In genomic region chr12:110797842-110798431, GRCm38 (mm10) we compare ENCODE assay signal across 9 mouse cellular contexts. TPM values are rescaled to one million over a fixed set of nuclear protein-coding genes. Genes with fewer than 3 reads are reported as not detected.
DNase-seq lines count a peak whose midpoint lies in the region; ATAC-seq lines count a peak whose summit lies in the region.
"Had no signal": no experiment of that assay in that cellular context is flagged by ENCODE, and none has a peak within 500 bp of the region (broad histone marks: within the 10 kb centered on the region; RNA-seq: fewer than 3 reads in every experiment).

No protein-coding gene starts in this region.

- H3K4me2 ChIP-seq in forebrain, embryonic 13.5 days, result no peak overlapping the region

- 94% methylated on average over 10 of the region's 10 CpGs for whole genome bisulfite sequencing in heart, embryonic 10.5 days
- WGBS in forebrain, embryonic 13.5 days, result 88% methylated on average over 10 of the region's 10 CpGs

- no peak overlapping the region for H3K27ac ChIP-seq in heart, embryonic 10.5 days
- H3K27ac ChIP-seq in forebrain, embryonic 13.5 days, result no peak overlapping the region
- H3K27ac ChIP-seq: liver, embryonic 14.5 days had no signal

- ATAC-seq in forebrain, embryonic 13.5 days, result no peak

- peaks cover 38% of the 10 kb centered on the region for H3K4me1 ChIP-seq in heart, embryonic 10.5 days
- peaks cover 3% of the 10 kb centered on the region; the same call in 1 of the 2 replicates for H3K4me1 ChIP-seq in forebrain, embryonic 13.5 days

- H3K9me3 ChIP-seq in heart, embryonic 10.5 days, result no peaks in the 10 kb centered on the region
- no peaks in the 10 kb centered on the region for H3K9me3 ChIP-seq in forebrain, embryonic 13.5 days (replicated peaks)

- no peaks in the 10 kb centered on the region for H3K27me3 ChIP-seq in heart, embryonic 10.5 days (ENCODE audit: insufficient read depth, poor library complexity, severe bottlenecking)
- no peaks in the 10 kb centered on the region for H3K27me3 ChIP-seq in forebrain, embryonic 13.5 days

- H3K36me3 ChIP-seq in heart, embryonic 10.5 days, result peaks cover 11% of the 10 kb centered on the region
- H3K36me3 ChIP-seq in forebrain, embryonic 13.5 days (ENCODE audit: poor library complexity, severe bottlenecking), result peaks cover 16% of the 10 kb centered on the region; the same call in 1 of the 2 replicates

- DNase-seq in heart, adult 11 months, result peak; percentile 91
- DNase-seq in heart, embryonic 10.5 days (ENCODE audit: low spot score), result no peak
- DNase-seq in 3T3-L1 (ENCODE audit: low read depth, low spot score), result peak; percentile 81
- peak; percentile 49 for DNase-seq in fibroblast of lung, adult 2 months (ENCODE audit: low read depth)
- peak; percentile 62 for DNase-seq in kidney, postnatal 10 days
- DNase-seq in frontal cortex, postnatal 36 days (ENCODE audit: low spot score in 2 of 2), result no peak
- no peak for DNase-seq in spleen, adult 12 weeks (ENCODE audit: low spot score)

- H3K9ac ChIP-seq in forebrain, embryonic 13.5 days, result no peak overlapping the region
- H3K9ac ChIP-seq: liver, embryonic 14.5 days had no signal

- no peak overlapping the region for H3K4me3 ChIP-seq in heart, embryonic 10.5 days
- no peak overlapping the region for H3K4me3 ChIP-seq in forebrain, embryonic 13.5 days

RNA-seq across cellular contexts. Expression of gene Mok, which starts 42.8 kb away (rescaled TPM):
- 3.8 and 4.3 TPM in 2 replicates for polyA plus RNA-seq in heart, embryonic 10.5 days (2016; fragmentation: Nextera tagmentation; extraction: Ambion mirVana)
- 11.6 and 13.1 TPM in 2 replicates for polyA plus RNA-seq in forebrain, embryonic 13.5 days (2015; fragmentation: Nextera tagmentation; extraction: Ambion mirVana)

RNA-seq across cellular contexts. Expression of gene Zfp839, which starts 52.1 kb away (rescaled TPM):
- 4.6 and 6.1 TPM in 2 replicates for polyA plus RNA-seq in heart, embryonic 10.5 days (2016; fragmentation: Nextera tagmentation; extraction: Ambion mirVana)
- polyA plus RNA-seq in forebrain, embryonic 13.5 days (2015; fragmentation: Nextera tagmentation; extraction: Ambion mirVana), result 3.0 and 3.6 TPM in 2 replicates

Comparison
In these comparisons a context has a peak if more than half of its experiments do, and no peak if none do; other contexts are left out.
1. DNase-seq: peak in heart, adult 11 months (single experiment), 3T3-L1 (single experiment), fibroblast of lung, adult 2 months (single experiment) and kidney, postnatal 10 days (single experiment); none in heart, embryonic 10.5 days (single experiment), frontal cortex, postnatal 36 days (0 of 2) and spleen, adult 12 weeks (single experiment).